Mouse (Mus musculus): Measurements from ENCODE around the gene C130050O18Rik. TPM values are rescaled to one million over a fixed set of nuclear protein-coding genes. Genes with fewer than 3 reads are reported as not detected.

Gene C130050O18Rik
- polyA plus RNA-seq, 1 experiment, result 8.1 TPM

DNA sequence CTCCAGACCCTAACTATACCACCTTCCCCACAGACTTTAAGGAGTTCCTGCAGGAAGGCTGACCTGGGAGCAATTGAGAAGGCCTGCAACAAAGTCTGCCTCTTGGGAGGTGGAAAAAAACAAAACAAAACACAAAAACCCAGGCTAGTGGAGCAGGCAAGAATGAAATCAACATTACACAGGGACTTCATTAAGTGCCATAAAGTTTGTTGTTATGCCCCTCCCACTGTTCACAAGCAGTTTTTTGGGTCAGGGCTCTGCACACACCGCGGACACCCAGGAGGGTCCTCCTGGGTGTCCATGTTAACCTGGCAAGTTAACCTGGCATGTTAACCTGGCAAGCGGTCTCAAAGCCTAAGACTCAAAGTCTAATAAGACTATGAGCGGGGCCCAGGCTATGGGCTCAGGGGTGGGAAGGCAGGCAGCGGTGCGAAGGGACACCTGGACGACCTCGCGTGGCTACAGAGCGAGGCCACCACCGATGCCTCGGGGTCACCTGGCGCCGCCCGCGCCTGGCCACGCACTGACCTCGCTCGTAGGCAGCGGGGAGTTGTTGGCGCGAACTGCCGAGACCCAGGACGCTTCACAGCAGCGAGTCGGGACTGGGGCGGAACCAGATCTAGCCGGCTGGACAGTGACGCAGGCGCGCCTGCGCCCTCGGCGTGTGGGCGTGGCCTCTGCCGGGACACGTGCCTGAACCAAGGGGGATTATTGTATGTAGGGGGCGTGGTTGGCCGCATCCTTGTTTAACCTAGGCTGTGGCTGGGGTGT is 33.3 kb upstream of the C130050O18Rik start:
- no peaks in the 10 kb centered on the region for H3K27me3 ChIP-seq (ENCODE audit: control insufficient read depth, insufficient read depth, low read length)
- peaks cover 33% of the 10 kb centered on the region for H3K4me1 ChIP-seq (ENCODE audit: control insufficient read depth, insufficient read depth, insufficient read length)
- peak; percentile 85 for TF ChIP-seq POLR2A (IDR thresholded peaks at IDR 0.05; ENCODE audit: low read depth, low read length)
- no peak for TF ChIP-seq CTCF (IDR thresholded peaks at IDR 0.05; ENCODE audit: extremely low read depth, insufficient read depth, insufficient read length, insufficient replicate concordance)
- H3K4me3 ChIP-seq (ENCODE audit: extremely low read depth, insufficient read depth, insufficient read length), result peak overlapping the region; percentile 89
- 2% methylated on average over 39 of the region's 39 CpGs for WGBS
- H3K36me3 ChIP-seq (ENCODE audit: control insufficient read depth, insufficient read depth, low read length), result no peaks in the 10 kb centered on the region
- peak overlapping the region; percentile 91 for H3K27ac ChIP-seq (ENCODE audit: insufficient read depth, low read length)
- DNase-seq (ENCODE audit: low read depth in 1 of 2, low spot score in 2 of 2), result peak; percentile 80 to 89

DNA sequence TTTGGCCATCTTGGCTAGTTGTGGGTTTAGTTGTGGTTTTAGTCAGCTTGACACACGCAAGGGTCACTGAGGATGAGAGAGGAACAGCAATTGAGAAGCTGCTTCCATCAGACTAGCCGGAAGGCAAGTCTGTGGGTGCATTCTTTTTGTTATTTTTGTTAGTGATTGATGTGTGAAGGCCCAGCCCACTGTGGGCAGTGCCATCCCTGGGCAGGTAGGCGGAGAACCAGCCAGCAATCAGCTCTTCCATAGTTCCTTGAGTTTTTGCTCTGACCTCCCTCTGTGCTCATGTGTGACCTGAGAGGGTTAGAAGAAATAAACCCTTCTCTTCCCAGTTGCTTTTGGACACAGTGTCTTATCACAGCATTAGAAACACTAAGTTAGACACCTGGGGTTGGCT is 32.0 kb upstream of the C130050O18Rik start:
- H3K27ac ChIP-seq (ENCODE audit: insufficient read depth, low read length), result no peak overlapping the region
- DNase-seq (ENCODE audit: low read depth in 1 of 2, low spot score in 2 of 2), result no peak
- H3K4me3 ChIP-seq (ENCODE audit: extremely low read depth, insufficient read depth, insufficient read length), result no peak overlapping the region
- 63% methylated on average over 3 of the region's 3 CpGs for WGBS
- TF ChIP-seq CTCF (IDR thresholded peaks at IDR 0.05; ENCODE audit: extremely low read depth, insufficient read depth, insufficient read length, insufficient replicate concordance), result no peak
- no peak for TF ChIP-seq POLR2A (IDR thresholded peaks at IDR 0.05; ENCODE audit: low read depth, low read length)
- H3K36me3 ChIP-seq (ENCODE audit: control insufficient read depth, insufficient read depth, low read length), result no peaks in the 10 kb centered on the region
- H3K27me3 ChIP-seq (ENCODE audit: control insufficient read depth, insufficient read depth, low read length), result no peaks in the 10 kb centered on the region
- peaks cover 31% of the 10 kb centered on the region; the same call in 1 of the 2 replicates for H3K4me1 ChIP-seq (ENCODE audit: control insufficient read depth, insufficient read depth, insufficient read length)

GRCm38 (mm10) chr5:139373889-139374444 is 31.1 kb upstream of the C130050O18Rik start:
- H3K4me1 ChIP-seq (ENCODE audit: control insufficient read depth, insufficient read depth, insufficient read length), result peaks cover 26% of the 10 kb centered on the region; the same call in 1 of the 2 replicates
- no peak overlapping the region for H3K27ac ChIP-seq (ENCODE audit: insufficient read depth, low read length)
- 66% methylated on average over 6 of the region's 6 CpGs for WGBS
- no peaks in the 10 kb centered on the region for H3K27me3 ChIP-seq (ENCODE audit: control insufficient read depth, insufficient read depth, low read length)
- no peak for DNase-seq (ENCODE audit: low read depth in 1 of 2, low spot score in 2 of 2)
- TF ChIP-seq CTCF (IDR thresholded peaks at IDR 0.05; ENCODE audit: extremely low read depth, insufficient read depth, insufficient read length, insufficient replicate concordance) (no peak), POLR2A (IDR thresholded peaks at IDR 0.05; ENCODE audit: low read depth, low read length) (no peak)
- no peaks in the 10 kb centered on the region for H3K36me3 ChIP-seq (ENCODE audit: control insufficient read depth, insufficient read depth, low read length)
- H3K4me3 ChIP-seq (ENCODE audit: extremely low read depth, insufficient read depth, insufficient read length), result no peak overlapping the region

DNA sequence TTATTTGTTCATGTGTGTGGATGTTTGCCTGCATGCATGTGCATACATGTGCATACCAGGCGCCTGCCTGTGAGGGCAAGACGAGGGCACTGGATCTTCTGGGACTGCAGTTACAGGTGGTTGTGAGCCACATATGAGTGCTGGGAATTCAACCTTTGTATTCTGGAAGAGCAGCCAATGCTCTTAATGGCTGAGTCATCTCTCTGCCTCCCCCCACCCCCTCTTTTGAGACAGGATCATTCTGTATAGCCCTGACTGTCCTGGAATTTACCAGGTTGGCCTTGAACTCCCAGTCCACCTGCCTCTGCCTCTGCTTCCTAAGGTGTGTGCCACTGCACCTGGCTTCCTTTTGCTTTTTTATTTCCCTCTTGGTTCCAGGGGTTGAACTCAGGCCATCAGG is 30.2 kb upstream of the C130050O18Rik start:
- peaks cover 26% of the 10 kb centered on the region; the same call in 1 of the 2 replicates for H3K4me1 ChIP-seq (ENCODE audit: control insufficient read depth, insufficient read depth, insufficient read length)
- no peak for DNase-seq (ENCODE audit: low read depth in 1 of 2, low spot score in 2 of 2)
- no peaks in the 10 kb centered on the region for H3K27me3 ChIP-seq (ENCODE audit: control insufficient read depth, insufficient read depth, low read length)
- H3K27ac ChIP-seq (ENCODE audit: insufficient read depth, low read length), result no peak overlapping the region
- H3K36me3 ChIP-seq (ENCODE audit: control insufficient read depth, insufficient read depth, low read length), result no peaks in the 10 kb centered on the region
- 90% methylated on average over 2 of the region's 2 CpGs for WGBS
- no peak overlapping the region for H3K4me3 ChIP-seq (ENCODE audit: extremely low read depth, insufficient read depth, insufficient read length)
- TF ChIP-seq POLR2A (IDR thresholded peaks at IDR 0.05; ENCODE audit: low read depth, low read length) (no peak), CTCF (IDR thresholded peaks at IDR 0.05; ENCODE audit: extremely low read depth, insufficient read depth, insufficient read length, insufficient replicate concordance) (no peak)

DNA sequence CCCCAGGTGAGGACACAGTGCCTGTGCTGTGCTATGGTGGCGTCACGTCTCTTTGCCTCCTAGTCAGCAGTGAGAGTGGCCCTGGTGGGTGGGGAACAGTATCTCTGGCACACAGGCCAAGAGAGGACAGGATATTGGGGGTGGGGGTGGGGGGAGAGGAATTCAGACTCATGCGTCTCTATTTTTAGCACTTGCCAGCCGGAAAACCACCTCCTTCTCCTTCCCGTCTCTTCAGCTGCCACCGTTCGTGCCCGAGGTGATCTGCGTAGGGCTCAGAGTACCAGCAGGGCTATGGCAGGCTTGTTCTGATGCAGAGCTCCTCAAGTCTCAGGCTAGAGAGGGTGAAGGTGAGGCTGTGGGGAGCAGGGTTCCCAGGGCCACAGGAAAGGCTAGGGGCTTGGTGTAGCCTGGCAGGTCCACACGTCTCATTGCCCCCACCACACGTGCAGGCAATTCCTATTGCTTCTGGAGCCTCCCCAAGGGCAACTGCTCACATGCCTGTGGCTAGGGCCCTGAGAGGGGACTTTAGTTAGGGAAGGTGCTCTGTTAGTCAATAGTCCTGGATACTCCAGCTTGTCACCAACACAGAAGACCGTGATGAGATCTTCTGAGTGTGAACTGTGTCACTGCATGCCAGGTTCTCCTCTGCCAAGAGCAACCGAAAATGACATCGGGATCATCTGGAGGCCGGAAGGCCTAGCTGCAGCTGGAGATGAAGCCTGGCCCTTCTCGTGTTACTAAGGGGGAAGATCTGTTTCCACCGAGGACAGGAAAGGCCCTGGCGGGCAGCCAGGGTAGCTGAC is 27.4 kb upstream of the C130050O18Rik start, which contains the start of gene Gpr146:
Gene Gpr146 (plus strand): TSS at position 230 of the 803 bp plus-strand sequence.
- Histone ChIP-seq H3K36me3 (ENCODE audit: control insufficient read depth, insufficient read depth, low read length) (no peaks in the 10 kb centered on the region), H3K4me1 (ENCODE audit: control insufficient read depth, insufficient read depth, insufficient read length) (peaks cover 20% of the 10 kb centered on the region; the same call in 1 of the 2 replicates), H3K27me3 (ENCODE audit: control insufficient read depth, insufficient read depth, low read length) (no peaks in the 10 kb centered on the region), H3K4me3 (ENCODE audit: extremely low read depth, insufficient read depth, insufficient read length) (no peak within 1 kb of the TSS), H3K27ac (ENCODE audit: insufficient read depth, low read length) (peak within 1 kb of the TSS; percentile 84)
- TF ChIP-seq POLR2A (IDR thresholded peaks at IDR 0.05; ENCODE audit: low read depth, low read length), result no peak
- no peak for TF ChIP-seq CTCF (IDR thresholded peaks at IDR 0.05; ENCODE audit: extremely low read depth, insufficient read depth, insufficient read length, insufficient replicate concordance)
- WGBS, result 20% methylated on average over 18 of the region's 18 CpGs
- DNase-seq (ENCODE audit: low read depth in 1 of 2, low spot score in 2 of 2), result peak in 1 of 2 experiments; percentile 59

- Histone ChIP-seq H3K27me3 (ENCODE audit: control insufficient read depth, insufficient read depth, low read length) (no peaks in the 10 kb centered on the region), H3K4me3 (ENCODE audit: extremely low read depth, insufficient read depth, insufficient read length) (no peak overlapping the region), H3K27ac (ENCODE audit: insufficient read depth, low read length) (peak overlapping the region; percentile 84), H3K4me1 (ENCODE audit: control insufficient read depth, insufficient read depth, insufficient read length) (peaks cover 24% of the 10 kb centered on the region; the same call in 1 of the 2 replicates), H3K36me3 (ENCODE audit: control insufficient read depth, insufficient read depth, low read length) (no peaks in the 10 kb centered on the region)
- 31% methylated on average over 7 of the region's 7 CpGs for WGBS
- TF ChIP-seq CTCF (IDR thresholded peaks at IDR 0.05; ENCODE audit: extremely low read depth, insufficient read depth, insufficient read length, insufficient replicate concordance), result no peak
- TF ChIP-seq POLR2A (IDR thresholded peaks at IDR 0.05; ENCODE audit: low read depth, low read length), result no peak
- DNase-seq (ENCODE audit: low read depth in 1 of 2, low spot score in 2 of 2), result no peak
Observed at GRCm38 (mm10) chr5:139378271-139378556, 26.9 kb upstream of the C130050O18Rik start.
